Mouse (Mus musculus) CH12.LX (cell line): ENCODE results near the gene Sh2b1.

Experiments
- CTCF ChIP-seq, 2 experiments: IDR thresholded peaks in 1 of 2; conservative IDR thresholded peaks in 1 of 2; 2 replicates each; pipeline ENCODE4 v1.5.1; 2011 to 2012; ENCODE audit warnings: low read depth in 2 of 2, low read length in 2 of 2, improper control_type of control experiment in 1 of 2, inconsistent platforms in 1 of 2, mild to moderate bottlenecking in 1 of 2, moderate library complexity in 1 of 2
- ELF1 ChIP-seq: IDR thresholded peaks from 2 replicates; pipeline ENCODE4 v1.6.1; 2014; ENCODE audit warnings: low read depth, mild to moderate bottlenecking, inconsistent platforms, low read length, improper control_type of control experiment
- EP300 ChIP-seq: IDR thresholded peaks from 2 replicates; pipeline ENCODE4 v1.6.1; 2011; ENCODE audit warnings: low read length, improper control_type of control experiment
- HCFC1 ChIP-seq: IDR thresholded peaks from 2 replicates; pipeline ENCODE4 v1.6.1; 2012; ENCODE audit warnings: low read depth, mild to moderate bottlenecking, inconsistent platforms, low read length, improper control_type of control experiment
- RAD21 ChIP-seq: IDR thresholded peaks from 2 replicates; pipeline ENCODE4 v1.6.1; 2011; ENCODE audit warnings: low read depth, mild to moderate bottlenecking, low read length, improper control_type of control experiment, moderate library complexity
- TCF12 ChIP-seq: IDR thresholded peaks from 2 replicates; pipeline ENCODE4 v1.6.1; 2014; ENCODE audit warnings: low read depth, mild to moderate bottlenecking, inconsistent platforms, low read length, improper control_type of control experiment

DNA sequence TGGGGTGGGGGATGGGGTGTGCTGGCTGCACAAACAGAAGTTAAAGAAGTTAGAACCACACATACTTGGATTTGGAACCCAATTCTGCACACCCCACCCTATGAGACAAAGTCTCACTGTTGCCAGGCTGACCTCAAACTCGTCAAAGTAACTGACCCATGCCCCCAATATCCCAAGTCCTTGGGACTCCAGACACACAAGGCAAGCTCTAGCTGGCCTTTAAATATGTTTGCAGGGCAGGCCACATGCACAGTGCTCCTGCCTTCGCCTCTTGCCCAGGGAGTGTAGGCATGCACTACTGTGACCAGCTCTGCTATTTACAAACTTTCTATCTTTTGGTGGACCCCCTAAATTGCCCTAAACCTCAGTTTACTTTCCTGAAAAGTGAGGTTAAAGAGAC is 20.0 kb downstream of the Sh2b1 start:
- no peak for TF ChIP-seq TCF12
- TF ChIP-seq EP300: no peak
- no peak for TF ChIP-seq RAD21
- TF ChIP-seq CTCF (conservative IDR thresholded peaks at IDR 0.05 in 1 of 2, IDR thresholded peaks at IDR 0.05 in 1 of 2; ENCODE audit: low read depth in 2 of 2, low read length in 2 of 2): no peak
- TF ChIP-seq HCFC1: no peak
- TF ChIP-seq ELF1: no peak
